Mouse (Mus musculus): Measurements from ENCODE around the gene Vangl2. TPM values are rescaled to one million over a fixed set of nuclear protein-coding genes. Genes with fewer than 3 reads are reported as not detected.
A peak's percentile ranks its signal among the peaks of the same experiment; 100 is the strongest.

Gene Vangl2
- total RNA-seq (2014; fragmentation: Nextera tagmentation) (3.0 and 6.3 TPM in 2 replicates), total RNA-seq (2017) (1.5 and 2.5 TPM in 2 replicates)

- no peak for ATAC-seq (replicated peaks; ENCODE audit: poor library complexity, severe bottlenecking)
Measured at GRCm38 (mm10) chr1:172028394-172029275, at the start of gene Vangl2. Gene Vangl2 (minus strand): TSS chr1:172028444.

- no peak for ATAC-seq (replicated peaks; ENCODE audit: poor library complexity, severe bottlenecking)
Measured at GRCm38 (mm10) chr1:172077981-172078380, 49.7 kb upstream of the Vangl2 start.

- no peak for ATAC-seq (replicated peaks; ENCODE audit: poor library complexity, severe bottlenecking)
Measured at GRCm38 (mm10) chr1:172072604-172073003, 44.4 kb upstream of the Vangl2 start.

GRCm38 (mm10) chr1:172071556-172071955, 43.3 kb upstream of the Vangl2 start:
- ATAC-seq (replicated peaks; ENCODE audit: poor library complexity, severe bottlenecking) = no peak

GRCm38 (mm10) chr1:172070227-172070626, 42.0 kb upstream of the Vangl2 start:
- ATAC-seq (replicated peaks; ENCODE audit: poor library complexity, severe bottlenecking) = no peak

GRCm38 (mm10) chr1:172064613-172065141, 36.4 kb upstream of the Vangl2 start:
- ATAC-seq (replicated peaks; ENCODE audit: poor library complexity, severe bottlenecking) = no peak

- ATAC-seq (replicated peaks; ENCODE audit: poor library complexity, severe bottlenecking) = no peak
Measured at GRCm38 (mm10) chr1:172063291-172064023, 35.2 kb upstream of the Vangl2 start.

GRCm38 (mm10) chr1:172062101-172062500, 33.9 kb upstream of the Vangl2 start:
- no peak for ATAC-seq (replicated peaks; ENCODE audit: poor library complexity, severe bottlenecking)

- ATAC-seq (replicated peaks; ENCODE audit: poor library complexity, severe bottlenecking) = no peak
Measured at GRCm38 (mm10) chr1:172061217-172061616, 33.0 kb upstream of the Vangl2 start.

GRCm38 (mm10) chr1:172060659-172061058, 32.4 kb upstream of the Vangl2 start:
- no peak for ATAC-seq (replicated peaks; ENCODE audit: poor library complexity, severe bottlenecking)

- no peak for ATAC-seq (replicated peaks; ENCODE audit: poor library complexity, severe bottlenecking)
Measured at GRCm38 (mm10) chr1:172058874-172059273, 30.6 kb upstream of the Vangl2 start.

- ATAC-seq (replicated peaks; ENCODE audit: poor library complexity, severe bottlenecking) = no peak
Measured at GRCm38 (mm10) chr1:172058321-172058720, 30.1 kb upstream of the Vangl2 start.

- no peak for ATAC-seq (replicated peaks; ENCODE audit: poor library complexity, severe bottlenecking)
Measured at GRCm38 (mm10) chr1:172057491-172057921, 29.3 kb upstream of the Vangl2 start, which contains the start of gene Nhlh1. Gene Nhlh1 (minus strand): TSS chr1:172057573.

- no peak for ATAC-seq (replicated peaks; ENCODE audit: poor library complexity, severe bottlenecking)
Measured at GRCm38 (mm10) chr1:172056251-172056650, 28.0 kb upstream of the Vangl2 start.

GRCm38 (mm10) chr1:172053541-172054440, 25.5 kb upstream of the Vangl2 start:
- ATAC-seq (replicated peaks; ENCODE audit: poor library complexity, severe bottlenecking) = peak; percentile 46

GRCm38 (mm10) chr1:172052766-172053279, 24.6 kb upstream of the Vangl2 start:
- ATAC-seq (replicated peaks; ENCODE audit: poor library complexity, severe bottlenecking) = no peak

- no peak for ATAC-seq (replicated peaks; ENCODE audit: poor library complexity, severe bottlenecking)
Measured at GRCm38 (mm10) chr1:172049131-172049782, 21.0 kb upstream of the Vangl2 start.

- no peak for ATAC-seq (replicated peaks; ENCODE audit: poor library complexity, severe bottlenecking)
Measured at GRCm38 (mm10) chr1:172048241-172048734, 20.0 kb upstream of the Vangl2 start.

- ATAC-seq (replicated peaks; ENCODE audit: poor library complexity, severe bottlenecking) = peak; percentile 84
Measured at GRCm38 (mm10) chr1:172046938-172047337, 18.7 kb upstream of the Vangl2 start.
